Mouse (Mus musculus) embryonic facial prominence, embryonic 14.5 days (tissue): Measurements from ENCODE around the gene Ywhae. TPM values are rescaled to one million over a fixed set of nuclear protein-coding genes. Genes with fewer than 3 reads are reported as not detected.
"Not testable (repeated sequence)": the region's sequence is repeated elsewhere in the genome, so short reads cannot be mapped to it uniquely, and the experiment has no call there.

Source experiments
- ATAC-seq: fragments of 200-750 bp; cut with Nextera tagmentation; 2 replicates; pipeline ENCODE4 v1.8.0; 2017; ENCODE audit warnings: low read depth, moderate number of reproducible peaks, moderate TSS enrichment
- DNase-seq: peaks from one replicate; pipeline ENCODE4 v3.0.0-alpha.2; 2015; ENCODE audit warnings: low spot score
- H3K27ac ChIP-seq: fragments of 300-500 bp; sonication (generic); replicated peaks from 2 replicates; pipeline ENCODE4 v1.5.1; 2014; ENCODE audit warnings: low read depth, mild to moderate bottlenecking, low read length, moderate library complexity
- H3K27me3 ChIP-seq: fragments of 300-500 bp; sonication (generic); replicated peaks from 2 replicates; pipeline ENCODE4 v1.6.1; 2014; ENCODE audit warnings: low read length; ENCODE audit not compliant: control insufficient read depth, insufficient read depth
- H3K36me3 ChIP-seq: fragments of 300-500 bp; sonication (generic); 2 replicates; pipeline ENCODE4 v1.6.1; 2014; ENCODE audit warnings: low read length, mixed read lengths; ENCODE audit not compliant: control insufficient read depth, insufficient read depth
- H3K4me1 ChIP-seq: fragments of 300-500 bp; sonication (generic); 2 replicates; pipeline ENCODE4 v1.6.1; 2014; ENCODE audit warnings: antibody characterized with exemption, low read length; ENCODE audit not compliant: control insufficient read depth, insufficient read depth
- H3K4me2 ChIP-seq: fragments of 300-500 bp; sonication (generic); 2 replicates; pipeline ENCODE4 v1.6.1; 2014; ENCODE audit warnings: low read depth, mild to moderate bottlenecking, low read length, moderate library complexity, mixed read lengths
- H3K4me3 ChIP-seq: fragments of 300-500 bp; sonication (generic); 2 replicates; pipeline ENCODE4 v1.5.1; 2014; ENCODE audit warnings: low read depth, mild to moderate bottlenecking, low read length
- H3K9ac ChIP-seq: fragments of 300-500 bp; sonication (generic); 2 replicates; pipeline ENCODE4 v1.6.1; 2014; ENCODE audit warnings: low read depth, mild to moderate bottlenecking, low read length, moderate library complexity, mixed read lengths
- H3K9me3 ChIP-seq: fragments of 300-500 bp; sonication (generic); 2 replicates; pipeline ENCODE4 v1.6.1; 2016; ENCODE audit warnings: low read length; ENCODE audit not compliant: control insufficient read depth
- WGBS: fragments of 180-500 bp; shearing (Covaris S2); extraction: QIAGEN DNeasy Blood & Tissue Kit; methylation state at CpG from one replicate; pipeline ENCODE4 v1.1.7; 2014; 5-methylcytosine and 5-hydroxymethylcytosine counted together
- polyA plus RNA-seq: library from polyadenylated mRNA; unstranded; fragments of >200 nt; fragmentation: Nextera tagmentation; extraction: Ambion mirVana; gene quantifications from 2 replicates; pipeline ENCODE4 v1.2.1, GENCODE M21; 2014

Ywhae gene
- polyA plus RNA-seq, 1 experiment from 2014 or later, result 788 TPM

- not testable (repeated sequence) for ATAC-seq, H3K4me1 ChIP-seq, H3K27me3 ChIP-seq, H3K9me3 ChIP-seq, DNase-seq, H3K4me3 ChIP-seq, H3K9ac ChIP-seq, H3K4me2 ChIP-seq, H3K27ac ChIP-seq
- H3K36me3 ChIP-seq, result peaks cover 91% of the 10 kb centered on the region
- WGBS, result 92% methylated on average over 3 of the region's 3 CpGs
Observed at GRCm38 (mm10) chr11:75697464-75697863, 35.2 kb upstream of the Ywhae start.

- Histone ChIP-seq H3K4me3 (no peak overlapping the region), H3K27me3 (no peaks in the 10 kb centered on the region), H3K36me3 (peaks cover 87% of the 10 kb centered on the region), H3K9me3 (no peaks in the 10 kb centered on the region), H3K27ac (no peak overlapping the region), H3K9ac (no peak overlapping the region), H3K4me1 (no peaks in the 10 kb centered on the region), H3K4me2 (no peak overlapping the region)
- DNase-seq, result no peak
- ATAC-seq, result no peak
- 95% methylated on average over 5 of the region's 5 CpGs for WGBS
Observed at GRCm38 (mm10) chr11:75700557-75700956, 32.1 kb upstream of the Ywhae start.

DNA sequence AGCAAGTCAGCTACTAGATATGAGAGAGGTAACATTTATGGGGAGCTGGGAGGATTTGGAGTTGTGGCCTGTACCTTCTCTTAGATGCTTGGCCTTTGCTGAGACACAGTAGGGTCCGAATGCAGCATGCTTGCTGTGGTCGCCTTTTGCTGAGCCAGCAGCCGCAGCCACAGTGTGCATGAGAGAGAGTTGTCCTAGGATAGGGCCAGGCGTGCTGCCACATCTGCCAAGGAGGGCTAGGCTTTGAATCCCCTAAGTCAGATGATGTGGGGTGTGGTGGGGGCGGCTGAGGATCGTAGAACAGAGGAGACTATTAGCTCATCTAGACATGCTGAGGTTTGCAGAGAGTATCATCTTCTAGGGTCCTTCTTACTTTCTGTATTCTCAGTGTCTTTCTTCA is 29.9 kb upstream of the Ywhae start:
- 93% methylated on average over 6 of the region's 6 CpGs for WGBS
- Histone ChIP-seq H3K27ac (no peak overlapping the region), H3K27me3 (no peaks in the 10 kb centered on the region), H3K9ac (no peak overlapping the region), H3K4me2 (no peak overlapping the region), H3K9me3 (no peaks in the 10 kb centered on the region), H3K4me3 (no peak overlapping the region), H3K36me3 (peaks cover 85% of the 10 kb centered on the region), H3K4me1 (no peaks in the 10 kb centered on the region)
- no peak for DNase-seq
- no peak for ATAC-seq

DNA sequence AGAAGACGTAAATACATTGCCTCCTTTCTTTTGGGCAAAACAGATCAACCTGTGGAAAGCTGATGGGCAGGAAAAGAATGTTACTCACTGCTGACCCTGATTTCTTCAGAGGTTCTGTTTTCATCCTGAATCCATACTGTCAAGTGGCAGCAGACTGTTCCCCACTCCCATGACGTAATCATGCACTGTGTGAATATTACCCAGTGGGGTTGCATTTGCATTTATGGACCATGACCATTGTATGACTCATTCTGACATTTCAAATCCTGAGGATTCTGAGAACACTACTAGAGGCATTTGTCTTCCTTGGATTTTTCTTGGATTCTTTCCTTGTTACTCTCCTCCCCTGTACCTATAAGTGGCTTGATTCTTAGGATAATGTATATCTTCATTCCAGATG is 28.9 kb upstream of the Ywhae start:
- H3K36me3 ChIP-seq, result peaks cover 75% of the 10 kb centered on the region
- DNase-seq, result no peak
- H3K9ac ChIP-seq, result no peak overlapping the region
- H3K4me1 ChIP-seq, result no peaks in the 10 kb centered on the region
- H3K27me3 ChIP-seq, result no peaks in the 10 kb centered on the region
- no peak overlapping the region for H3K4me2 ChIP-seq
- no peak for ATAC-seq
- no peaks in the 10 kb centered on the region for H3K9me3 ChIP-seq
- 93% methylated on average over 2 of the region's 2 CpGs for WGBS
- H3K4me3 ChIP-seq, result no peak overlapping the region
- H3K27ac ChIP-seq, result no peak overlapping the region

- 93% methylated on average over 1 of the region's 1 CpGs for WGBS
- DNase-seq (no peak), ATAC-seq (no peak)
- Histone ChIP-seq H3K4me2 (no peak overlapping the region), H3K4me1 (no peaks in the 10 kb centered on the region), H3K9ac (no peak overlapping the region), H3K27me3 (no peaks in the 10 kb centered on the region), H3K36me3 (no peaks in the 10 kb centered on the region), H3K27ac (no peak overlapping the region), H3K9me3 (0 out of 2 replicates have a peak, but pooled peaks cover 6% of the 10 kb centered on the region), H3K4me3 (no peak overlapping the region)
Observed at GRCm38 (mm10) chr11:75713949-75714348, 18.7 kb upstream of the Ywhae start.

DNA sequence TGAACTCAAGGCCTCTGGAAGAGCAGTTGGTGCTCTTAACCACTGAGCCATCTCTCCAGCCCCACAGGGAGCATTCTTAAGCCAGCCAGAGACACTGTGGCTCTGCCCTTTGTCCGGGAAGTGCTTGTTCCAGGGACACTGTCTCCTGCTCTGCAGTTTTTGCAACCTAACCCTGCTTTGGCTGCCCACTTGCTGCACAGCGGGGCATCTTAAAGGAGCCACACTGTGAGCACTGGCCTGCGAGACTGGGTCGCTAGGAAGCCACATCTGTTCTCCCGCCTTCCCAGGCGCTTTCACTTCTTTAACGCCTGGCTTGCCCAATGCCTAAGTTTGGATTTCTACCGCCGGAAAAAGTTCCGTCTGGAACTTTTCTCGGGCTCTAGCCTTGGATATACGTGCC is 17.1 kb upstream of the Ywhae start:
- H3K4me3 ChIP-seq, result no peak overlapping the region
- WGBS, result 20% methylated on average over 12 of the region's 12 CpGs
- H3K4me2 ChIP-seq, result peak overlapping the region; percentile 21

GRCm38 (mm10) chr11:75716661-75717325 is 15.9 kb upstream of the Ywhae start:
- Histone ChIP-seq H3K4me3 (no peak overlapping the region), H3K4me2 (no peak overlapping the region), H3K9ac (no peak overlapping the region), H3K4me1 (no peaks in the 10 kb centered on the region), H3K27me3 (no peaks in the 10 kb centered on the region), H3K9me3 (peaks cover 15% of the 10 kb centered on the region; the same call in 1 of the 2 replicates), H3K27ac (no peak overlapping the region), H3K36me3 (no peaks in the 10 kb centered on the region)
- ATAC-seq (no peak), DNase-seq (no peak)
- 85% methylated on average over 7 of the region's 8 CpGs for WGBS

More for the DNA sequence above, 17.1 kb upstream of the Ywhae start:
- H3K4me1 ChIP-seq, result no peaks in the 10 kb centered on the region
- 0 out of 2 replicates have a peak, but pooled peaks cover 6% of the 10 kb centered on the region for H3K9me3 ChIP-seq
- no peak overlapping the region for H3K9ac ChIP-seq
- no peak overlapping the region for H3K27ac ChIP-seq
- ATAC-seq (no peak), DNase-seq (no peak)
- H3K36me3 ChIP-seq, result no peaks in the 10 kb centered on the region
- no peaks in the 10 kb centered on the region for H3K27me3 ChIP-seq

- H3K9me3 ChIP-seq, result peaks cover 9% of the 10 kb centered on the region; the same call in 1 of the 2 replicates
- no peak overlapping the region for H3K27ac ChIP-seq
- WGBS, result 51% methylated on average over 4 of the region's 4 CpGs
- H3K9ac ChIP-seq, result no peak overlapping the region
- no peak overlapping the region for H3K4me3 ChIP-seq
- no peak overlapping the region for H3K4me2 ChIP-seq
- no peak for ATAC-seq
- no peaks in the 10 kb centered on the region for H3K4me1 ChIP-seq
- no peaks in the 10 kb centered on the region for H3K36me3 ChIP-seq
- no peaks in the 10 kb centered on the region for H3K27me3 ChIP-seq
- DNase-seq, result no peak
Observed at GRCm38 (mm10) chr11:75722339-75722738, 10.3 kb upstream of the Ywhae start.

DNA sequence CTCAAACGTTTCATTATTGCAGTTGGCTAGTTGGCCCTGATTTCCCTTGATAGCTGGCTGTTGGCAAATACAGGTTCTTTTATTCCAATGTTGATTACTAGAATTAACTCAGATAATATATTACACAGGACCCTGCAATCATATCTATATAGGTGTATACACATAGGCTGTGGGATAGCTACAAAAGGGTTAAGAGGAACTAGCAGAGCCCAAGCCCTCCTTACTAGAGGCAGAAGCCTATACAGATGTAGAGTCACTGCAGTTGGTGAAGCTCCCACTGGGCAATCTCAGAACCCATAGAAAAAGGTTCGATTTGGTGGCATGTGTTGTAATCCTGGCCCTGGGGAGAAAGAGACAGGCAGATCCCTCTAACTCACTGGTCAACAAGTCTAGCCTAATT is 5.5 kb upstream of the Ywhae start:
- H3K9ac ChIP-seq, result no peak overlapping the region
- H3K27me3 ChIP-seq, result no peaks in the 10 kb centered on the region
- no peak overlapping the region for H3K4me2 ChIP-seq
- no peaks in the 10 kb centered on the region for H3K36me3 ChIP-seq
- no peak overlapping the region for H3K4me3 ChIP-seq
- H3K27ac ChIP-seq, result no peak overlapping the region
- no peak for DNase-seq
- no peaks in the 10 kb centered on the region for H3K9me3 ChIP-seq
- WGBS, result 68% methylated on average over 2 of the region's 2 CpGs
- ATAC-seq, result no peak
- no peaks in the 10 kb centered on the region for H3K4me1 ChIP-seq
